Mouse (Mus musculus) CH12.LX (cell line): ENCODE data around the gene Myo1d. TPM values are rescaled to one million over a fixed set of nuclear protein-coding genes. Genes with fewer than 3 reads are reported as not detected.

Source experiments
- DNase-seq: peaks from one replicate; pipeline ENCODE4 v3.0.0-alpha.2; 2013; ENCODE audit errors: extremely low read depth
- H3K27ac ChIP-seq: 2 replicates; pipeline ENCODE4 v1.5.1; 2012; ENCODE audit warnings: low read depth, mild to moderate bottlenecking, control low read depth, moderate library complexity; ENCODE audit not compliant: insufficient read depth
- H3K27me3 ChIP-seq: replicated peaks from 2 replicates; pipeline ENCODE3; 2012; ENCODE audit warnings: inconsistent platforms
- H3K36me3 ChIP-seq, 2 experiments: replicated peaks in 1 of 2; 2 replicates each; pipeline versions ENCODE3 to v1.6.1; 2012; ENCODE audit warnings: inconsistent platforms in 1 of 2, low read length in 1 of 2, mild to moderate bottlenecking in 1 of 2, mixed read lengths in 1 of 2, moderate library complexity in 1 of 2; ENCODE audit not compliant: control insufficient read depth in 1 of 2, insufficient read depth in 1 of 2
- H3K4me1 ChIP-seq, 2 experiments: 2 replicates each; pipeline ENCODE4 v1.6.1; 2012; ENCODE audit warnings: inconsistent platforms in 1 of 2, moderate library complexity in 1 of 2; ENCODE audit not compliant: insufficient read depth in 2 of 2, control insufficient read depth in 1 of 2
- H3K4me2 ChIP-seq: 2 replicates; pipeline ENCODE4 v1.6.1; 2012; ENCODE audit warnings: low read depth, mild to moderate bottlenecking, control low read depth; ENCODE audit not compliant: poor library complexity, insufficient read depth, severe bottlenecking
- H3K4me3 ChIP-seq, 3 experiments: fragments of 150-350 bp in 1 of 3; sonication (generic) in 1 of 3; replicated peaks in 1 of 3; 2 replicates each; pipeline versions ENCODE3 to v1.5.1; 2011 to 2012; ENCODE audit warnings: low read depth in 2 of 3, low read length in 2 of 3, mild to moderate bottlenecking in 2 of 3, moderate library complexity in 2 of 3, control low read depth in 1 of 3, improper control_type of control experiment in 1 of 3, inconsistent platforms in 1 of 3, mixed read lengths in 1 of 3; ENCODE audit not compliant: poor library complexity in 1 of 3
- H3K79me2 ChIP-seq: replicated peaks from 2 replicates; pipeline ENCODE4 v1.6.1; 2012; ENCODE audit warnings: mild to moderate bottlenecking, moderate library complexity; ENCODE audit not compliant: control insufficient read depth, poor library complexity, insufficient read depth, severe bottlenecking; ENCODE audit errors: extremely low read depth
- H3K9ac ChIP-seq: 2 replicates; pipeline ENCODE4 v1.6.1; 2012; ENCODE audit warnings: low read depth, mild to moderate bottlenecking, control low read depth, moderate library complexity; ENCODE audit not compliant: insufficient read depth
- H3K9me3 ChIP-seq: replicated peaks from 2 replicates; pipeline ENCODE3; 2012; ENCODE audit warnings: low read length, inconsistent platforms, mixed read lengths
- BHLHE40 ChIP-seq: IDR thresholded peaks from 2 replicates; pipeline ENCODE4 v1.6.1; 2011; ENCODE audit warnings: mild to moderate bottlenecking, low read depth, low read length, improper control_type of control experiment
- CHD1 ChIP-seq: IDR thresholded peaks from 2 replicates; pipeline ENCODE4 v1.6.1; 2012; ENCODE audit warnings: low read depth, low read length, improper control_type of control experiment, inconsistent platforms
- CHD2 ChIP-seq: IDR thresholded peaks from 2 replicates; pipeline ENCODE4 v1.6.1; 2011; ENCODE audit warnings: low read length, improper control_type of control experiment
- CTCF ChIP-seq, 2 experiments: IDR thresholded peaks in 1 of 2; conservative IDR thresholded peaks in 1 of 2; 2 replicates each; pipeline ENCODE4 v1.5.1; 2011 to 2012; ENCODE audit warnings: low read depth in 2 of 2, low read length in 2 of 2, improper control_type of control experiment in 1 of 2, inconsistent platforms in 1 of 2, mild to moderate bottlenecking in 1 of 2, moderate library complexity in 1 of 2
- EP300 ChIP-seq: IDR thresholded peaks from 2 replicates; pipeline ENCODE4 v1.6.1; 2011; ENCODE audit warnings: low read length, improper control_type of control experiment
- ETS1 ChIP-seq: conservative IDR thresholded peaks from 2 replicates; pipeline ENCODE4 v1.6.1; 2012; ENCODE audit warnings: low read depth, mild to moderate bottlenecking, inconsistent platforms, low read length, improper control_type of control experiment, moderate library complexity
- HCFC1 ChIP-seq: IDR thresholded peaks from 2 replicates; pipeline ENCODE4 v1.6.1; 2012; ENCODE audit warnings: low read depth, mild to moderate bottlenecking, inconsistent platforms, low read length, improper control_type of control experiment
- IRF4 ChIP-seq: IDR thresholded peaks from 2 replicates; pipeline ENCODE4 v1.6.1; 2014; ENCODE audit warnings: low read depth, mild to moderate bottlenecking, inconsistent platforms, low read length, improper control_type of control experiment
- JUN ChIP-seq: IDR thresholded peaks from 2 replicates; pipeline ENCODE4 v1.6.1; 2011; ENCODE audit warnings: low read depth, mild to moderate bottlenecking, low read length, improper control_type of control experiment, moderate library complexity; ENCODE audit not compliant: insufficient read depth
- JUND ChIP-seq: conservative IDR thresholded peaks from 2 replicates; pipeline ENCODE4 v1.6.1; 2011; ENCODE audit warnings: low read depth, low read length, improper control_type of control experiment
- KAT2A ChIP-seq: IDR thresholded peaks from 2 replicates; pipeline ENCODE4 v1.6.1; 2012; ENCODE audit warnings: low read length, improper control_type of control experiment, inconsistent platforms; ENCODE audit not compliant: insufficient replicate concordance
- MAFK ChIP-seq: IDR thresholded peaks from 2 replicates; pipeline ENCODE4 v1.6.1; 2011; ENCODE audit warnings: low read length, improper control_type of control experiment; ENCODE audit not compliant: insufficient replicate concordance
- MAX ChIP-seq: IDR thresholded peaks from 2 replicates; pipeline ENCODE4 v1.6.1; 2011; ENCODE audit warnings: low read length, improper control_type of control experiment
- MEF2A ChIP-seq: IDR thresholded peaks from 2 replicates; pipeline ENCODE4 v1.6.1; 2014; ENCODE audit warnings: low read depth, mild to moderate bottlenecking, inconsistent platforms, low read length, improper control_type of control experiment, borderline replicate concordance
- MXI1 ChIP-seq: IDR thresholded peaks from 2 replicates; pipeline ENCODE4 v1.6.1; 2011; ENCODE audit warnings: mild to moderate bottlenecking, low read depth, low read length, improper control_type of control experiment
- MYC ChIP-seq: IDR thresholded peaks from 2 replicates; pipeline ENCODE4 v1.6.1; 2011; ENCODE audit warnings: low read depth, mild to moderate bottlenecking, improper control_type of control experiment, low read length
- NELFE ChIP-seq: IDR thresholded peaks from 2 replicates; pipeline ENCODE4 v1.6.1; 2011; ENCODE audit warnings: low read depth, low read length, improper control_type of control experiment
- NRF1 ChIP-seq: IDR thresholded peaks from 2 replicates; pipeline ENCODE4 v1.6.1; 2014; ENCODE audit warnings: low read depth, mild to moderate bottlenecking, inconsistent platforms, low read length, improper control_type of control experiment, moderate library complexity
- PAX5 ChIP-seq: IDR thresholded peaks from 2 replicates; pipeline ENCODE4 v1.6.1; 2012; ENCODE audit warnings: low read length, inconsistent platforms, mixed read lengths
- POLR2A ChIP-seq: IDR thresholded peaks from 2 replicates; pipeline ENCODE4 v1.6.1; 2011; ENCODE audit warnings: low read depth, mild to moderate bottlenecking, improper control_type of control experiment, low read length
- POLR2AphosphoS2 ChIP-seq: IDR thresholded peaks from 2 replicates; pipeline ENCODE4 v1.6.1; 2011; ENCODE audit warnings: low read depth, low read length, improper control_type of control experiment
- RAD21 ChIP-seq: IDR thresholded peaks from 2 replicates; pipeline ENCODE4 v1.6.1; 2011; ENCODE audit warnings: low read depth, mild to moderate bottlenecking, low read length, improper control_type of control experiment, moderate library complexity
- SIN3A ChIP-seq: IDR thresholded peaks from 2 replicates; pipeline ENCODE4 v1.6.1; 2012; ENCODE audit warnings: low read length, improper control_type of control experiment, inconsistent platforms
- SMC3 ChIP-seq: IDR thresholded peaks from 2 replicates; pipeline ENCODE4 v1.6.1; 2011; ENCODE audit warnings: low read depth, low read length, improper control_type of control experiment
- TBP ChIP-seq: conservative IDR thresholded peaks from 2 replicates; pipeline ENCODE4 v1.6.1; 2011; ENCODE audit warnings: low read depth, low read length, improper control_type of control experiment
- UBTF ChIP-seq: IDR thresholded peaks from 2 replicates; pipeline ENCODE4 v1.6.1; 2012; ENCODE audit warnings: low read depth, mild to moderate bottlenecking, inconsistent platforms, low read length, improper control_type of control experiment, moderate library complexity
- USF1 ChIP-seq: IDR thresholded peaks from 2 replicates; pipeline ENCODE4 v1.6.1; 2014; ENCODE audit warnings: low read depth, mild to moderate bottlenecking, inconsistent platforms, low read length, improper control_type of control experiment
- USF2 ChIP-seq: conservative IDR thresholded peaks from 2 replicates; pipeline ENCODE4 v1.6.1; 2011; ENCODE audit warnings: low read depth, low read length, improper control_type of control experiment
- ZC3H11A ChIP-seq: IDR thresholded peaks from 2 replicates; pipeline ENCODE4 v1.6.1; 2012; ENCODE audit warnings: low read depth, mild to moderate bottlenecking, inconsistent platforms, low read length, improper control_type of control experiment
- ZKSCAN1 ChIP-seq: IDR thresholded peaks from 2 replicates; pipeline ENCODE4 v1.6.1; 2012; ENCODE audit warnings: low read depth, inconsistent platforms, low read length, improper control_type of control experiment, borderline replicate concordance
- ZMIZ1 ChIP-seq: IDR thresholded peaks from 2 replicates; pipeline ENCODE4 v1.6.1; 2012; ENCODE audit warnings: low read depth, mild to moderate bottlenecking, inconsistent platforms, low read length, improper control_type of control experiment
- ZNF384 ChIP-seq: IDR thresholded peaks from 2 replicates; pipeline ENCODE4 v1.6.1; 2012; ENCODE audit warnings: low read depth, low read length, improper control_type of control experiment, inconsistent platforms
- dilution Hi-C: fragments of 300-500 bp; cut with MboI; formaldehyde crosslinking; loops from 2 replicates; pipeline ENCODE4 v1.14.3; 2020; ENCODE audit warnings: low sequenced_read_pairs; ENCODE audit not compliant: extremely low pct_unique_long_range_greater_than_20kb, extremely low pct_ligation_motif_present
- in situ Hi-C: fragments of 300-500 bp; cut with MboI; formaldehyde crosslinking; loops from 3 replicates; pipeline ENCODE4 v1.14.3; 2019; ENCODE audit warnings: low sequenced_read_pairs, low pct_ligation_motif_present, low pct_unique_long_range_greater_than_20kb, mixed read lengths
- polyA plus RNA-seq: library from polyadenylated mRNA; unstranded; fragments of >175 nt; gene quantifications from 2 replicates; pipeline ENCODE4 v1.2.1, GENCODE M21; 2012; ENCODE audit warnings: low read depth; ENCODE audit not compliant: insufficient read length
- total RNA-seq, 2 experiments: library from RNA; depleted of rRNA; stranded (reverse); fragments of 300-350 nt in 1 of 2; fragments of >200 nt in 1 of 2; gene quantifications; 2 replicates each; pipeline ENCODE4 v1.2.3; 2012 to 2014

Myo1d gene
- total and polyA plus RNA-seq, 3 experiments, result 2.2 to 5.6 (median 2.9) TPM

- no peak for TF ChIP-seq JUND
- no peak for TF ChIP-seq JUN
- peak; percentile 84 for TF ChIP-seq IRF4
- 0 out of 2 replicates have a peak, but pooled peaks have one; percentile 15 for TF ChIP-seq MAFK
- TF ChIP-seq CHD1, result no peak
- no peak for TF ChIP-seq ZKSCAN1
- TF ChIP-seq KAT2A, result no peak
- TF ChIP-seq POLR2A, result no peak
- TF ChIP-seq EP300, result peak; percentile 67
- TF ChIP-seq POLR2AphosphoS2, result no peak
- peak; percentile 30; the same call in 1 of the 2 replicates for TF ChIP-seq BHLHE40
- no peak for TF ChIP-seq PAX5
- TF ChIP-seq SMC3, result no peak
- no peak for TF ChIP-seq ZMIZ1
- no peak for TF ChIP-seq NELFE
- TF ChIP-seq ZNF384, result no peak; the same call in 1 of the 2 replicates
- TF ChIP-seq MXI1, result no peak
These were observed 281.3 kb downstream of the Myo1d start (continued) for GRCm38 (mm10) chr11:80498328-80499070.

DNA sequence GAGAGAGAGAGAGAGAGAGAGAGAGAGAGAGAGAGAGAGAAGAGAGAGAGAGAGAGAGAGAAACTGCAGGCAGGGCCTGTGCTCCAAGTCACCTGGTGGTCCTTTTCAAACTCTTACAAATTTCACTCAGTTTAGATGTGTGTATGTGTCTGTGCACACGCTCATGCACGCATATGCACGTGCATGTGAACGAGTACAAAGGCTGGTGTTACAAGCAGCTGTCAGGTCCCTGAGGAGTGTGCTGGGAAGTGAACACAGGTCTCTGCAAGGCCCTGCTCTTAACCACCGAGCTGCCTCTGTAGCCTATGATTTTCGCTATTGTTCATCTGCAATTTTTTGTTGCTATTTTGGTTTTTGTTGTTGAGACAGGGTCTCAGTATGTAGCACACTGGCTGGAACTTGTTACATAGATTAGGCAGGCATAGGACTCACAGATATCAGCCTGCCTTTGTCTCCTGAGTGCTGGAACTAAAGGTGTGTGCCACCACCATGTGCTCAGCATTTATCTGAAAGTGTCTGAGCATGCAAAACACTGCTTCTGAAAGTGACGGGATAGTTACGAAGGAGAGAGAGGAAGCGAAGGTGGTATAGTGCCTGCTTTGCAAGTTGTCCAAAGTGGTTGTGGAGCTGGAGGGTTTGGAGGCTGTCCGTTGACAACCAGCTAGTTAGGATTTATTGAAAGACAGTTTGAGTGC lies 282.5 kb downstream of the Myo1d start:
- Histone ChIP-seq H3K36me3 (no peaks in the 10 kb centered on the region), H3K9me3 (peaks cover 2% of the 10 kb centered on the region), H3K79me2 (no peaks in the 10 kb centered on the region), H3K27me3 (no peaks in the 10 kb centered on the region), H3K9ac (no peak overlapping the region), H3K4me3 (peak overlapping the region in 1 of 3 experiments; percentile 34), H3K27ac (peak overlapping the region; percentile 72), H3K4me2 (peak overlapping the region; percentile 32), H3K4me1 (peaks cover 44 to 68% of the 10 kb centered on the region in 2 experiments)
- peak; percentile 49 for DNase-seq
- in situ Hi-C loops, result no loop called here
- dilution Hi-C loops, result no loop called here
- TF ChIP-seq NRF1 (no peak), POLR2AphosphoS2 (no peak), CTCF (conservative IDR thresholded peaks at IDR 0.05 in 1 of 2, IDR thresholded peaks at IDR 0.05 in 1 of 2; ENCODE audit: low read depth in 2 of 2, low read length in 2 of 2) (no peak), ZC3H11A (no peak), ETS1 (peak; percentile 78), MEF2A (peak; percentile 57; the same call in 1 of the 2 replicates), IRF4 (peak; percentile 11; the same call in 1 of the 2 replicates), RAD21 (no peak; the same call in 1 of the 2 replicates), POLR2A (no peak; the same call in 1 of the 2 replicates), USF2 (no peak), EP300 (0 out of 2 replicates have a peak, but pooled peaks have one; percentile 26), MYC (peak; percentile 93), CHD1 (no peak), JUND (no peak), MAX (peak; percentile 89), ZMIZ1 (peak; percentile 17; the same call in 1 of the 2 replicates), JUN (no peak), SIN3A (peak; percentile 34; the same call in 1 of the 2 replicates), SMC3 (0 out of 2 replicates have a peak, but pooled peaks have one; percentile 3), HCFC1 (no peak), KAT2A (no peak), NELFE (peak; percentile 30; the same call in 1 of the 2 replicates), UBTF (no peak; the same call in 1 of the 2 replicates), TBP (no peak), USF1 (no peak), MXI1 (peak; percentile 78), MAFK (peak; percentile 55; the same call in 1 of the 2 replicates), CHD2 (no peak)
